Mouse (Mus musculus): ENCODE measurements at regions not wholly inside any gene's neighbourhood (a gene's known extent, or its start where the extent isn't known, plus 50 kb on each side); places are given as distances from the start of the nearest gene placed in this dataset.

DNA sequence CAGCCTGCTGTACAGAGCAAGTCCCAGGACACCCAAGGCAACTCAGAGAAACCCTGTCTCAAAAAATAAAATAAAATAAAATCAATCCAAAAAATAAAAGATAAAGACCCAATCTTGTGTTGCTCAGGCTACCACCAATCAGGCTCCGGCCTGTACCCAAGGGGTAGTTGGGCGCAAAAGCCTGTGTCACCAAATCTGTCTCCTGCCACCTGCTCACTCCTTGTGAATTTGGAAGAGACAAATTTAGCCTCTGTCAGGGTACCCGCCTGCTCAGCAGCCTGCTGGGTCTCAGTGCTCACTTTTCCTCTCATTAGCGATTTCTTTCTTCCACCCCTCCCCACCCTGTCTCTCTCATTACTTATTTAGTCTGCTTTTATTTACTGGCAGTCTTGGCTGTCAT lies 54.6 kb downstream of the Sox4 start:
- no peak for DNase-seq

GRCm38 (mm10) chr13:28892896-28893295 lies 60.6 kb downstream of the Sox4 start:
- DNase-seq, result no peak

DNA sequence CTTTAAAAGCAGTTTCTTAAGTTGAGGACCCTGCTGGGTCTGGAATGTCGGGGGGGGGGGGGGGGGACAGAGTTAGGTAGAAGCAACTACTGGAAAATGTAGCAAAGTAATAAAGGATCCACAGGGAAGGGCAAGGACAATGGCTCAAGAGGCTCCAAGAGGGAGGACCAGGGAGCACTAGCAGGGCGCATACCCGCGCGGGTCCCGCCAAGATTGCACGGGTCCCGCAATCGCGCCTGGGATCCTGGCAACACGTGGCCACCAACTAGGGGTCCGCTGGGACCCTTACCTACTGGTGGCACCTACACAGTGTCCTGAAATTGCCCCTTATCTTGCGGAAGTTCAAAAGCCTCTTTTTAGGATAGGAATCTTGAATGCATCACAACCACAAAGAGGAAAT lies 66.4 kb downstream of the Sox4 start:
- DNase-seq, result no peak

GRCm38 (mm10) chr13:28886691-28887090 lies 66.8 kb downstream of the Sox4 start:
- DNase-seq, result no peak

DNA sequence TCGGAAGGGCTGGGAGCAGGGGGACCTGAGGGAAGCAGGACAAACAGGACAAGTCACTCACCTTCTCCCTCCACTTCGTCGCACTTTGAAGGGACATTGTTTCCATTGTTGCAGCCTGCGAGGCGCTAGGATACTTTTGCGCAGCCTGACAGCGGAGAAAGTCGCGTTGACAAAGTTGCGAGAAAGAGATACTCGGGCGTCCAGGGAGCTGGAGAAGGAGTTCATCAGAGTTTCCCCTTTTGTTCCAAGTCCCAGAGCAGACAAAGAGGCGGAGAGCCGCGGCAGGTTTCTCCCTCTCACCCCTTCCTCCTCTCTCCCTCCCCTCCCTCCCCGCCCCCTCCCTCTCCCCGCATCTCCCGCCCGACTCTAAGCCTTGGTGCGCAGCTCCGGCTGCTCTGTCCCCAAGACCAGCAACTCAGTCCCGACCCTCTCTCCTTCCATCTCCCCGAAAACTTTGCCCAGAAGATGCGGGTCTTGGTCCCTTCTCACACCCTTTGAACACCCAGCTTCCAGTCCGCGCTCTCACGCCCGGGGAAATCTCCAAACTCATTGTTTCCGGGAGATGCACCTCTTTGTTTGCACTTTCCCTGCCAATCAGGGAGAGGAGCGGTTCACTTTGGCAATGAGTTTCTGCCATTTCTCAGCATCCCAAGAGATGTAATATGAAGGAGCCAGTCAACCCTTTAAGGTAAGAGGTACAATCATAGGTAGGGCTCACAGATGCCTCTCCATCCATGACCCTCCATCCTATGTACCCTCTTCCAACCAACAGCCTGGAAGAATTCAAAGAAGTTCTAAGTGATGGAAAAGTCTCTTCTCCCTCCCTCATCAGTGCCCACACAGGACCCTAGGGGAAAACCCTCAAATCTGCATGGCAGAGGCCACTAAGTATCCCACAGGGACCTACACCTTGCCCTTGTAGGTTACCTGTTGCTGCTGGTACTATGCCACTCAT lies 68.2 kb downstream of the Sox4 start:
- DNase-seq, result no peak

GRCm38 (mm10) chr13:28884191-28884820 lies 69.2 kb downstream of the Sox4 start:
- no peak for DNase-seq

- no peak for DNase-seq
These were observed 70.1 kb downstream of the Sox4 start for GRCm38 (mm10) chr13:28883398-28883797.

DNA sequence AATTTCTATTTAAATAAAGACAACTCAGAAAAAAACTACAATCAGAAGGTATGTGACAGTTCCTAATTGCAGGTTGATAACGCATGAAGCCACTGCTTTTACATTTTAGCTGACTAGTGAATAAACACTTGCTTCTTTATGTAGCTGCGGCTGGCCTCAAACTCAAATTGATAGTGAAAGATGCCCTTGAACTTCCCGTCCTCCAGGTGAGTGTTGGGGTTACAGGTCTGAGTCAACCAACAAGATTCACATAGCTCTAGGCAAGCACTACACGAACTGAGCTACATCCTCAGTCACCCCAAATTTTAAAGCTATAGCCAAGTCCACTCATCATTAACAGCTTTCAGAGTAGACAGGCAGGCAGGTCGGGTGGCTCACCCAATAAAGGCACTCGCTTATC lies 72.6 kb downstream of the Sox4 start:
- DNase-seq, result no peak

DNA sequence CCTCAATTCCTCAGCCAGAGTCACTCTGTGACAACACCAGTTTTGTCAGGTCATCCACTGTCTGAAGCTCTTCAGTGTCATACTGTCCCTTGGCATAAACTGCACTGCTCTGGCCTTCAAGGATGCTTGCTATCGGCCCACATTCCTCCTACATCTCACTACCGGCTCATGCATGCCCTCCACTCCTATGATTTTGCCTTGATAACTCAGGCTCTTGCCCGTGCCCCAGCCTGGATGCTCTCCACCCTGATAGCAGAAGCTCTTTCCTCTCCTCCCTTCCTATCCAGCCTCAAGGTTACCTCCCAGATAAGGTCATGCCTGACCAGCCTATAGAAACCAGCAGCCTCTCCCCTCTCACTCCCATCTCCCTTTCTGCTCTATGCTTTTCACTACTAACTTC lies 74.8 kb downstream of the Sox4 start:
- DNase-seq, result no peak

DNA sequence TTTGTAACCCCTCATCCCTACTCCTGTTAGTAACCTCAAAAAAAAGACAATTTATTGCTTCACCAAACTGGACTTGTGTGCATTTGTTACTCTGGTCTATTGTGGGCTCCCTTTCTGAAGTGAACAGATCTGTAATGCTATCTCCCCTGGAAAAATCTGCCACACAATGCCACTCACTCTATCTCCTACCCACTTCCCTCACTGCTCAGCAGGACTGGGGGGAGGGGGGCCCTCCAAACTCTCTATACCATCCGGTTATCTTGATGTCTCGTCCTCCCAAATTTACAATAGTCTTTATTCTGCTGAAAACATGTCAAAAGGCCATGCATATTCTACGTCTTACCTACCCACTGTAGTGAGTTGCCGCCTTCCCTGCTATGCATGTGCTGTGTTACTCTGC lies 76.7 kb downstream of the Sox4 start:
- DNase-seq, result no peak

DNA sequence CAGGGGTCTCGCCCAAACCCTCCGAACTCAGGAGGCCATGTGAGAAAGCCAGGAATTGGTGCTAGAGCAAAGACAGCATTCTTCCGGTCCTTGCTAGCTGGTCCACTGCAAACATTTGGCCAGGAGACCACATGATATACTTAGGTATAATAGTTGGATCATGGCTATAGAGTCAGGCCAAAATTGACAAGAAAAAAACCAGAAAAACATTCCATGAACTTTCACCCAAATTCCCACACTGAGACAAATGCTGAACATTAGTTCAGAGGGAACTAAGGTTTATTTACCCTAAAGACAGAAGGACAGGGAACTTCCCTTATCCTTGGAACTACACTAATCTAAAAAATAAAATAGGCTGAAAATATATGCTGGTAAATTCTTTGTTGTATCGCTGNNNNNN lies 82.8 kb downstream of the Sox4 start:
- DNase-seq, result no peak

DNA sequence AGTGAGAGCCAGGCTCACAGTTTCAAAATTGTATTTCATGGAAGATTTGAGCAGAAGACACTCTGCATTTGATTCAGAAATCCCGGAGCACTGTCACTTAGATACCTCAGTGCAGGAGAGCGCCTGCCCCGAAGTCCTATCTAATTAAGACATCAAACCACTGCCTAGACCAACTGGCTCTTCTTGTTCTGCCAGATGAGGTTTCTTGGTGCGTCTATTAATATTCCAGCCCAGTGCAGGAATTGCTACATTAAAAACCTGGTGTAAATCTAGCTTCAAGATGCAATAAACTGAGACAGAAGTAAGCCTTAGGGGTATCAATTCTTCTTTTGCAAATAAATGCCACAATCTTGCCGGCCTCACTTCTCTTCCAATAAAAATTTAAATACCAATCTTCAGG lies 86.3 kb downstream of the Sox4 start:
- DNase-seq, result no peak

DNA sequence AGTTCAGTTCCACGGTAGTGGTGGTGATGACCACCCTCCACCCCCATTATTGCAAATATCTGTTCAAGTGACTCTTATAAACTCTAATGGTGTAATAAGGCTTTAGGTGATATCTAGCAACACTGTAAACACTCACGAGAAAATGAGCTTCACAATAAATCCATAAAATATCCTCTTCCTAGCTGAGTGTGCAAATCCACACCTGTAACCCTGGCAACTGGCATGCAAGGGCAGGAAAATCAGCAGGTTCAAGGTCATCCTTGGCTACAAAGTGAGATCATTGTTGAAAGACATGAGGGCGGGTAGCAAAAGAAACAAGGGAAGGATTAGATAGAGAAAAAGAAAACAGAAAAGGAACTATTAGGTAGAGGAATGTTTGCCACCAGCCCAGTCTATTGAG lies 86.8 kb downstream of the Sox4 start:
- DNase-seq, result no peak

GRCm38 (mm10) chr13:28860601-28861000 lies 92.9 kb downstream of the Sox4 start:
- no peak for DNase-seq

GRCm38 (mm10) chr13:28859829-28860427 lies 93.6 kb downstream of the Sox4 start:
- DNase-seq, result no peak

DNA sequence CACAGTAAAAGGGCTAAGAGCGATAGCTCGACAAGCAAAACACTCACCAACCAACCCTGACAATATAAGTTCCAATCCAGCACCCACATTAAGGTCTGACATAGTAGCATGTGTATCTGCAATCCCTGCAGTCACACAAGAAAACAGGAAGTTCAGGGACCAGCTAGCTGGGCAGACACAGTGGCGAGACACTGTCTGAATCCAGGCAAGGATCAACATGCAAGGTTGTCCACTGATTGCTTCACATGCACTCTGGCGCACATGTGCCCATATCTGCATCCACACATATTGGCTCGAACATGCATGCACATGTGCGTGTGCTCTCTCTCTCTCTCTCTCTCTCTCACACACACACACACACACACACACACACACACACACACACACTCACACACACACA lies 95.5 kb downstream of the Sox4 start:
- DNase-seq, result no peak

DNA sequence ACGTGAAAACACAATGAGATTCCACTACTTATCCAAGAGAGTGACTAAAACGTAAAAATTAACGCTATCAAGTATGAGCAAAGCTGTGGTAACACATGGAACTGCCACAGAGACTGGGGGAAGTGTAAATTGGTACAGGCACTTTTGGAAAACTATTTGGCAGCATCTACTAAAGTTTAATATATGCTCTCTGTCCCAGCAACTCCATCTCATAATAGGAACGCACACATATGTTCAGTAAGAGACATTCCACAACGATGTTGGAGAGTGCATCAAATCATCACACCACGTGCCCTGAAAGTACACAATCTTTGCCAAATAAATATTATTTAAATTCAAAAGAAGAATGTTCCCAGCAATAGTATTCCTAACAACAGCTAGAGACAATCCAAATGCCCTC lies 96.3 kb downstream of the Sox4 start:
- no peak for DNase-seq

DNA sequence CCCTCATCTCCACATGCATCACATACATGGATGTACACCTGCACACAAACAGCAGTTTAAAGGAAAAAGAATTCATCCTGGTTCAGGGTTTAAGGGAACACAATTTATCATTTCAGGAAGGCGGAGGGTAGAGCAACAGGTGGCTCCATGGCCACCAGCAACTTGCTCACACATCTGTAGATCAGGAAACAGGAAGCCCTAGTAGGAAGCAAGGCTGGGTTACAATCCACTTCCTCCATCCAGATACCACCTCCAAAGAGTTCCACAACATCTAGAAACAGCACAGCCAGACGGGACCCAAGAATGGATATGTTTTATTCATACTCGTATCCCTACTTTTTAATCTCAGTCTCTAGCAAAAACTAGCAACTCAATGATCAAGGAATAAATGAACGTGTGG lies 97.0 kb downstream of the Sox4 start:
- no peak for DNase-seq

GRCm38 (mm10) chr13:28854247-28854646 lies 99.3 kb downstream of the Sox4 start:
- DNase-seq, result no peak

DNA sequence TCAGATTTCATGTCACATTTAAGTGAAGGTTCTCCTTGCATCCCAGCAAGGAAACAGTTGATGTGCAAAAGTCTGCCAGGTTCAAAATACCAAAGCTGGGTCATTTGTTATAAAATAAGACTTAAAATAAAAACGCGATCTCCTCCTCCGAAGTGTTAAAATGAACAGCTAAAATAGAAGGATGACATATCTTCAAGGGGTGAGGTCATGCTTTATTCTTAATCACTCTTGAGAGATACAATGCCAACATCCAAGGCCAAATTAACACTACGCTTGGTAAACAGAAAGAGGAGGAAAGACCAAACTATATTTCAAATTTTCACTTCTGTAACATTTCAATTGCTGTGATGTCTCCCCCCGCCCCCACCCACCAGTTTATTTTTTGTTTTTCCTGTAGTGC lies 105.2 kb downstream of the Sox4 start:
- no peak for DNase-seq

GRCm38 (mm10) chr13:28847478-28847877 lies 106.0 kb downstream of the Sox4 start:
- no peak for DNase-seq

GRCm38 (mm10) chr13:28844495-28844894 lies 109.0 kb downstream of the Sox4 start:
- DNase-seq, result no peak

DNA sequence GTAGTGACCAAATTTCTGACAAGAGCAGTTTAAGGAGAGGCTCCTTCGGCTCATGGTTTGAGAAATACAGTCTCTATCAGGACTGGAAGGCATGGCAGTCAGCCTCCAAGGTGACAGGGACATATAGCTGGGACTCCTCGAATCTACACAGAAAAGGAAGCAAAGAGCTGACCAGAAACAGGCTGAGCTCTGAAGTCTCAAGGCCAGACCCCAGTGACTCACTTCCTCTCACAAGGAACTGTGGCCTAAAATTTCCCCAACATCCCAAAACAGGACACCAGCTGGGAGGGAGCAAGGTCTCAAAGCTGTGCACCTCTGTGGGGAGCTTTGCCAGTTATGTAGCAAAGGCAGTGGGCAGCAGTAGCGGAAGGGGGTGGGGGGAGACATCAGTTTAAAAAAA lies 110.7 kb downstream of the Sox4 start:
- DNase-seq, result no peak

- no peak for DNase-seq
These were observed 113.4 kb downstream of the Sox4 start for GRCm38 (mm10) chr13:28840142-28840541.

Data from right cerebral cortex, adult 18-20 months (tissue).